Mouse (Mus musculus) hindbrain, embryonic 10.5 days (tissue): ENCODE data around the gene P2rx3. TPM values are rescaled to one million over a fixed set of nuclear protein-coding genes. Genes with fewer than 3 reads are reported as not detected.

Experiments used
- DNase-seq: peaks from one replicate; pipeline ENCODE4 v3.0.0-alpha.2; 2017; ENCODE audit warnings: low spot score
- H3K27ac ChIP-seq: fragments of 300-500 bp; sonication (generic); 2 replicates; pipeline ENCODE4 v1.5.1; 2016; ENCODE audit warnings: mild to moderate bottlenecking, moderate library complexity
- H3K27me3 ChIP-seq: fragments of 300-500 bp; sonication (generic); 2 replicates; pipeline ENCODE4 v1.6.1; 2016; ENCODE audit warnings: mild to moderate bottlenecking; ENCODE audit not compliant: poor library complexity, insufficient read depth, severe bottlenecking
- H3K36me3 ChIP-seq: fragments of 300-500 bp; sonication (generic); 2 replicates; pipeline ENCODE4 v1.6.1; 2016; ENCODE audit warnings: mild to moderate bottlenecking, moderate library complexity
- H3K4me1 ChIP-seq: fragments of 300-500 bp; sonication (generic); replicated peaks from 2 replicates; pipeline ENCODE4 v1.6.1; 2016; ENCODE audit warnings: mild to moderate bottlenecking
- H3K4me3 ChIP-seq: fragments of 300-500 bp; sonication (generic); 2 replicates; pipeline ENCODE4 v1.5.1; 2016; ENCODE audit warnings: mild to moderate bottlenecking, moderate library complexity
- H3K9me3 ChIP-seq: fragments of 300-500 bp; sonication (generic); 2 replicates; pipeline ENCODE4 v1.6.1; 2016; ENCODE audit warnings: mild to moderate bottlenecking, moderate library complexity
- WGBS: fragments of 180-500 bp; shearing (Covaris S2); methylation state at CpG from one replicate; pipeline ENCODE4 v1.1.7; 2016; 5-methylcytosine and 5-hydroxymethylcytosine counted together
- polyA plus RNA-seq: library from polyadenylated mRNA; unstranded; fragments of >200 nt; fragmentation: Nextera tagmentation; extraction: Ambion mirVana; gene quantifications from 2 replicates; pipeline ENCODE4 v1.2.1, GENCODE M21; 2016

Gene P2rx3
- polyA plus RNA-seq, 1 experiment from 2014 or later = 18.0 TPM

- H3K27ac ChIP-seq = no peak overlapping the region
- WGBS = 88% methylated on average over 2 of the region's 2 CpGs
- no peak for DNase-seq
Measured at GRCm38 (mm10) chr2:85033121-85033520, 4.1 kb downstream of the P2rx3 start.

GRCm38 (mm10) chr2:85030989-85031388, 6.3 kb downstream of the P2rx3 start:
- Histone ChIP-seq H3K4me3 (no peak overlapping the region), H3K27me3 (no peaks in the 10 kb centered on the region), H3K4me1 (peaks cover 9% of the 10 kb centered on the region), H3K9me3 (no peaks in the 10 kb centered on the region), H3K27ac (no peak overlapping the region), H3K36me3 (no peaks in the 10 kb centered on the region)
- no peak for DNase-seq
- WGBS = 66% methylated on average over 6 of the region's 6 CpGs

More at GRCm38 (mm10) chr2:85033121-85033520, 4.1 kb downstream of the P2rx3 start:
- no peaks in the 10 kb centered on the region for H3K36me3 ChIP-seq
- no peak overlapping the region for H3K4me3 ChIP-seq
- H3K27me3 ChIP-seq = no peaks in the 10 kb centered on the region
- peaks cover 20% of the 10 kb centered on the region for H3K4me1 ChIP-seq
- no peaks in the 10 kb centered on the region for H3K9me3 ChIP-seq

- no peak overlapping the region for H3K4me3 ChIP-seq
- H3K4me1 ChIP-seq = peaks cover 1% of the 10 kb centered on the region; the same call in 1 of the 2 replicates
- no peaks in the 10 kb centered on the region for H3K27me3 ChIP-seq
- no peaks in the 10 kb centered on the region for H3K36me3 ChIP-seq
- H3K9me3 ChIP-seq = no peaks in the 10 kb centered on the region
- DNase-seq = no peak
- no peak overlapping the region for H3K27ac ChIP-seq
- WGBS = 78% methylated on average over 6 of the region's 6 CpGs
Measured at GRCm38 (mm10) chr2:85029897-85030296, 7.4 kb downstream of the P2rx3 start.

GRCm38 (mm10) chr2:85027281-85027680, 10.0 kb downstream of the P2rx3 start:
- WGBS = 77% methylated on average over 5 of the region's 5 CpGs
- no peaks in the 10 kb centered on the region for H3K27me3 ChIP-seq
- no peaks in the 10 kb centered on the region for H3K36me3 ChIP-seq
- DNase-seq = no peak
- H3K9me3 ChIP-seq = no peaks in the 10 kb centered on the region
- H3K27ac ChIP-seq = no peak overlapping the region
- no peaks in the 10 kb centered on the region for H3K4me1 ChIP-seq
- H3K4me3 ChIP-seq = no peak overlapping the region

- no peak for DNase-seq
- H3K27me3 ChIP-seq = no peaks in the 10 kb centered on the region
- H3K36me3 ChIP-seq = no peaks in the 10 kb centered on the region
- no peak overlapping the region for H3K4me3 ChIP-seq
- WGBS = 82% methylated on average over 3 of the region's 3 CpGs
- H3K9me3 ChIP-seq = no peaks in the 10 kb centered on the region
- H3K27ac ChIP-seq = no peak overlapping the region
- H3K4me1 ChIP-seq = no peaks in the 10 kb centered on the region
Measured at GRCm38 (mm10) chr2:85026178-85026577, 11.1 kb downstream of the P2rx3 start.

GRCm38 (mm10) chr2:85022043-85022442, 15.2 kb downstream of the P2rx3 start:
- no peaks in the 10 kb centered on the region for H3K36me3 ChIP-seq
- H3K4me3 ChIP-seq = no peak overlapping the region
- DNase-seq = no peak
- WGBS = 33% methylated on average over 4 of the region's 4 CpGs
- no peaks in the 10 kb centered on the region for H3K4me1 ChIP-seq
- no peaks in the 10 kb centered on the region for H3K9me3 ChIP-seq
- H3K27me3 ChIP-seq = no peaks in the 10 kb centered on the region
- no peak overlapping the region for H3K27ac ChIP-seq

GRCm38 (mm10) chr2:85014588-85014982, 22.7 kb downstream of the P2rx3 start:
- Histone ChIP-seq H3K4me3 (no peak overlapping the region), H3K27ac (no peak overlapping the region)
- 76% methylated on average over 3 of the region's 3 CpGs for WGBS

GRCm38 (mm10) chr2:85013826-85014587, 23.3 kb downstream of the P2rx3 start:
- Histone ChIP-seq H3K4me1 (no peaks in the 10 kb centered on the region), H3K36me3 (no peaks in the 10 kb centered on the region), H3K4me3 (no peak overlapping the region), H3K9me3 (no peaks in the 10 kb centered on the region), H3K27me3 (no peaks in the 10 kb centered on the region), H3K27ac (no peak overlapping the region)
- WGBS = 81% methylated on average over 5 of the region's 5 CpGs
- no peak for DNase-seq

More at GRCm38 (mm10) chr2:85014588-85014982, 22.7 kb downstream of the P2rx3 start:
- Histone ChIP-seq H3K4me1 (no peaks in the 10 kb centered on the region), H3K27me3 (no peaks in the 10 kb centered on the region), H3K9me3 (no peaks in the 10 kb centered on the region), H3K36me3 (no peaks in the 10 kb centered on the region)
- DNase-seq = no peak

- Histone ChIP-seq H3K4me1 (no peaks in the 10 kb centered on the region), H3K36me3 (no peaks in the 10 kb centered on the region), H3K9me3 (no peaks in the 10 kb centered on the region), H3K27ac (no peak overlapping the region; the same call in 1 of the 2 replicates), H3K27me3 (no peaks in the 10 kb centered on the region), H3K4me3 (no peak overlapping the region)
- 88% methylated on average over 14 of the region's 14 CpGs for WGBS
- no peak for DNase-seq
Measured at GRCm38 (mm10) chr2:85012679-85013078, 24.6 kb downstream of the P2rx3 start.

- H3K4me3 ChIP-seq = no peak overlapping the region
- 80% methylated on average over 9 of the region's 9 CpGs for WGBS
- no peaks in the 10 kb centered on the region for H3K27me3 ChIP-seq
- no peaks in the 10 kb centered on the region for H3K9me3 ChIP-seq
- no peaks in the 10 kb centered on the region for H3K36me3 ChIP-seq
- no peaks in the 10 kb centered on the region for H3K4me1 ChIP-seq
- no peak overlapping the region; the same call in 1 of the 2 replicates for H3K27ac ChIP-seq
- no peak for DNase-seq
Measured at GRCm38 (mm10) chr2:85011906-85012604, 25.2 kb downstream of the P2rx3 start.

GRCm38 (mm10) chr2:85009212-85009611, 28.1 kb downstream of the P2rx3 start:
- Histone ChIP-seq H3K27me3 (no peaks in the 10 kb centered on the region), H3K4me1 (no peaks in the 10 kb centered on the region), H3K36me3 (no peaks in the 10 kb centered on the region), H3K27ac (no peak overlapping the region), H3K4me3 (no peak overlapping the region), H3K9me3 (no peaks in the 10 kb centered on the region)
- WGBS = 88% methylated on average over 2 of the region's 2 CpGs
- no peak for DNase-seq

GRCm38 (mm10) chr2:85007729-85008128, 29.5 kb downstream of the P2rx3 start:
- peak; percentile 11 for DNase-seq
- Histone ChIP-seq H3K9me3 (no peaks in the 10 kb centered on the region), H3K27ac (no peak overlapping the region), H3K36me3 (no peaks in the 10 kb centered on the region), H3K4me3 (no peak overlapping the region), H3K4me1 (no peaks in the 10 kb centered on the region; the same call in 1 of the 2 replicates), H3K27me3 (no peaks in the 10 kb centered on the region)
- WGBS = 26% methylated on average over 4 of the region's 4 CpGs

- 80% methylated on average over 7 of the region's 7 CpGs for WGBS
- DNase-seq = no peak
- no peaks in the 10 kb centered on the region for H3K9me3 ChIP-seq
- H3K36me3 ChIP-seq = no peaks in the 10 kb centered on the region
- H3K27ac ChIP-seq = no peak overlapping the region
- H3K4me3 ChIP-seq = no peak overlapping the region
- peaks cover 3% of the 10 kb centered on the region; the same call in 1 of the 2 replicates for H3K4me1 ChIP-seq
- no peaks in the 10 kb centered on the region for H3K27me3 ChIP-seq
Measured at GRCm38 (mm10) chr2:85006600-85006999, 30.7 kb downstream of the P2rx3 start.
